Mouse (Mus musculus) kidney, embryonic 15.5 days (tissue): ENCODE measurements at regions not wholly inside any gene's neighbourhood (a gene's known extent, or its start where the extent isn't known, plus 50 kb on each side); places are given as distances from the start of the nearest gene placed in this dataset.

Experiments used
- ATAC-seq: fragments of 200-750 bp; cut with Nextera tagmentation; replicated peaks from 2 replicates; pipeline ENCODE4 v1.8.0; 2017; ENCODE audit warnings: moderate TSS enrichment; ENCODE audit not compliant: low FRiP score
- H3K27ac ChIP-seq: fragments of 300-500 bp; sonication (generic); 2 replicates; pipeline ENCODE4 v1.5.1; 2015; ENCODE audit warnings: mild to moderate bottlenecking, inconsistent platforms
- H3K27me3 ChIP-seq: fragments of 300-500 bp; sonication (generic); 2 replicates; pipeline ENCODE4 v1.6.1; 2015; ENCODE audit warnings: inconsistent platforms
- H3K36me3 ChIP-seq: fragments of 300-500 bp; sonication (generic); 2 replicates; pipeline ENCODE4 v1.6.1; 2015; ENCODE audit warnings: inconsistent platforms
- H3K4me1 ChIP-seq: fragments of 300-500 bp; sonication (generic); 2 replicates; pipeline ENCODE4 v1.6.1; 2015; ENCODE audit warnings: inconsistent platforms
- H3K4me2 ChIP-seq: fragments of 300-500 bp; sonication (generic); 2 replicates; pipeline ENCODE4 v1.6.1; 2015; ENCODE audit warnings: moderate library complexity, mild to moderate bottlenecking, inconsistent platforms
- H3K4me3 ChIP-seq: fragments of 300-500 bp; sonication (generic); replicated peaks from 2 replicates; pipeline ENCODE4 v1.5.1; 2015; ENCODE audit warnings: mild to moderate bottlenecking, inconsistent platforms
- H3K9ac ChIP-seq: fragments of 300-500 bp; sonication (generic); 2 replicates; pipeline ENCODE4 v1.6.1; 2015; ENCODE audit warnings: mild to moderate bottlenecking, inconsistent platforms
- H3K9me3 ChIP-seq: fragments of 300-500 bp; sonication (generic); replicated peaks from 2 replicates; pipeline ENCODE4 v1.6.1; 2016; ENCODE audit warnings: inconsistent platforms
- WGBS: fragments of 180-500 bp; shearing (Covaris S2); methylation state at CpG from one replicate; pipeline ENCODE4 v1.1.7; 2015; ENCODE audit warnings: mixed read lengths; 5-methylcytosine and 5-hydroxymethylcytosine counted together

DNA sequence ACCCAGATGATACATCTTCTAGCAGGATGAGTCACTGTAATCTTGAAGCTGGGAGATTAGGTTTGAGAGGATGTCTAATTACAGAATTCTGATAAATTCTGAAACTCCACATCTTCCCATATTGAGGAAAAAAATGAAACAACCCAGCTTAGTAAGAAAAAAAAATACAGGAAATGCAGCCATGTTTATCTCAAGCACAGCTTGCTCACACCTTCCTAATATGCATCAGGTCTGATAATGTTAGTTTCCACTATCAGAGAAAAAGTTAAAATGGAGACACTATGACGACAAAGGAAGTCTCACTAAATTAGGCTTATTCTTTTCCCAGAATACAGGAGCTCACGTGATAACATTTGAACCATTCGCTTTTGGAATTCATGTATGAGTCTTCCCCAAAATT is 111.4 kb upstream of the Thumpd2 start:
- no peak overlapping the region for H3K27ac ChIP-seq
- no peak overlapping the region for H3K4me3 ChIP-seq
- H3K4me2 ChIP-seq = no peak overlapping the region
- no peak overlapping the region for H3K9ac ChIP-seq
- no peaks in the 10 kb centered on the region for H3K36me3 ChIP-seq
- no peak for ATAC-seq
- H3K9me3 ChIP-seq = no peaks in the 10 kb centered on the region
- 87% methylated on average over 3 of the region's 3 CpGs for WGBS
- H3K4me1 ChIP-seq = no peaks in the 10 kb centered on the region
- H3K27me3 ChIP-seq = no peaks in the 10 kb centered on the region

DNA sequence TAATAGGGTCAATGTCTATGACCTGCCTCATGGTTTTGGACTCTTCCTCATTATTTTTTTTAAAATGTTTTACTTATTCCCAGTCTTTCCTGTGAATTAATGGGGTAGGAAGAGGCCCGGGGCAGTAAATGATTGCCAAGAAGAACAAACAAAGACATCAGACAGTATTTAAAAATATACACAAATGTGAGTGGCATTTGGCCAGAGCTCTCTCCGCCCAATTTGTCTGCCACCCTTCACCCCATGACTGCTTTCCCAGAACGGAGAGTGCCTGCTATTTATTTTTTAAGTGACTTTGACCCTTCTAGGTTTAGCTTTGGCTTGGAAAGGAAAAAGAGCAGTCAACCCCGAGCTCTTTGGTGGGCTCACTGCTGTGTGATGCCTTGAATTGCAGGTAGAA is 111.0 kb upstream of the Thumpd2 start:
- no peak overlapping the region for H3K4me3 ChIP-seq
- no peaks in the 10 kb centered on the region for H3K9me3 ChIP-seq
- H3K27me3 ChIP-seq = no peaks in the 10 kb centered on the region
- ATAC-seq = no peak
- no peaks in the 10 kb centered on the region for H3K36me3 ChIP-seq
- no peak overlapping the region for H3K4me2 ChIP-seq
- H3K9ac ChIP-seq = no peak overlapping the region
- WGBS = 25% methylated on average over 4 of the region's 4 CpGs
- H3K27ac ChIP-seq = no peak overlapping the region
- H3K4me1 ChIP-seq = no peaks in the 10 kb centered on the region

- ATAC-seq = no peak
- no peak overlapping the region for H3K27ac ChIP-seq
- no peak overlapping the region for H3K4me2 ChIP-seq
- no peaks in the 10 kb centered on the region for H3K9me3 ChIP-seq
- no peaks in the 10 kb centered on the region for H3K4me1 ChIP-seq
- no peaks in the 10 kb centered on the region for H3K36me3 ChIP-seq
- no peaks in the 10 kb centered on the region for H3K27me3 ChIP-seq
- 26% methylated on average over 3 of the region's 3 CpGs for WGBS
- H3K9ac ChIP-seq = no peak overlapping the region
- H3K4me3 ChIP-seq = no peak overlapping the region
Measured at GRCm38 (mm10) chr17:81172943-81173342, 108.1 kb upstream of the Thumpd2 start.

DNA sequence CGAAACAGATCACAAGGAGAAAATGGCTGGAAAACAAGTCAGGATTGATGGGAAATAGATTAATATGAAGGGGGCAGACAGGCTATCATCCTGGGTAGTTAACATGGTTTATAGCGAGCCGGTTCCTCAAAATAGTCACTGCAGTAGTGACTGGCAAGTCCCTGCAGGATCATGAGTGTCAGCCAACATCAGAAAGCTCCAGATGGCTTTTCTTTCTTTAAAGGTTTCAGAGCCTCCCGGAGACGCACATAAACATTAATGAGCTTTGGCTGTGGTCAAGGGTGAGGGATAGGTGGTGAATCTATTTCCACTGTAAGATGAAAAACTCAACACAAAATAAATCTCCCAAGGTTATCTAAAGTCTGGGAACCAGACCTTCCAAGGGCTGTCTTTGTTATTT is 104.2 kb upstream of the Thumpd2 start:
- no peaks in the 10 kb centered on the region for H3K4me1 ChIP-seq
- ATAC-seq = peak; percentile 33; the same call in 1 of the 2 replicates
- H3K4me3 ChIP-seq = no peak overlapping the region
- H3K36me3 ChIP-seq = no peaks in the 10 kb centered on the region
- no peaks in the 10 kb centered on the region for H3K9me3 ChIP-seq
- no peak overlapping the region for H3K4me2 ChIP-seq
- H3K27ac ChIP-seq = no peak overlapping the region
- H3K27me3 ChIP-seq = no peaks in the 10 kb centered on the region
- no peak overlapping the region for H3K9ac ChIP-seq
- WGBS = 21% methylated on average over 5 of the region's 5 CpGs

DNA sequence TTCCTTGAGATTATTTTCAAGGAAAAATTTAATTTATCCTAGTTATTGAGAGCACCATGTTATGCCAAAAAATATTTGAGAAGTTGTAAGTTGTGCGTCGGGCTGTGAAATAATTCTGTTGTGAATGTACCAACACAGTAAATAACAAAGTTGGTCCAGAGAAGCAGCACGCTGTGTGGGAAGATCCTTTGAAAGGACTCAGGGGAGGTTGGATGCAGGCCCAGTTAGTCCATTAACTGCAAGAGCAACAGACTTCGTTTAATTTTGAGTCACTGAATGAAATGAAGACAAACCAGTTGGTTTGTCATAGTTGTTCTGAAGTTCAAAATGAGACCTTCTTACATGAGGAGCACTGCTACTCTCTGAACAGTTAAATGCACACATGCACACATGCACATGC is 85.8 kb upstream of the Thumpd2 start:
- 87% methylated on average over 4 of the region's 4 CpGs for WGBS
- no peak overlapping the region for H3K27ac ChIP-seq

DNA sequence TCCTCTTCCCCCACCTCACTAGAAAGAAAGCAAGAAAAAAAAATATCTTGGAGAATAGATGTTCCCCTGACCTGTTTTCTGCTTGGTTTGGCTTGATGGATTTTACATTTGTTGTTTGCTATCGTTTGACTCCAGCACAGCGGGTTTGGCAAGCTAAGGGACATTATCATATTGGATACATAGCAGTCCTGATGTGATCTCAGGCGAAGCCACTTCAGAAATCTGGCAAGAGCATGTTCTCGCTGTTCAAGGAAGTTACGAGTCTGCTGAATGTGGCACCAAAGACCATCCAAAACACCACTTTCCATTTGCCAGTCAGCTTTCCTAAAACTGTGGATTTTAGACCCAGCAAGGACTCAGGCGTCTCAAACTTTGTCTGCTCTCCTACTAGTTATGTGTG is 69.8 kb upstream of the Thumpd2 start:
- WGBS = 82% methylated on average over 6 of the region's 6 CpGs

More for the DNA sequence above, 85.8 kb upstream of the Thumpd2 start:
- Histone ChIP-seq H3K4me2 (no peak overlapping the region), H3K9me3 (no peaks in the 10 kb centered on the region), H3K36me3 (no peaks in the 10 kb centered on the region), H3K27me3 (no peaks in the 10 kb centered on the region), H3K9ac (no peak overlapping the region), H3K4me3 (no peak overlapping the region), H3K4me1 (no peaks in the 10 kb centered on the region)
- no peak for ATAC-seq

DNA sequence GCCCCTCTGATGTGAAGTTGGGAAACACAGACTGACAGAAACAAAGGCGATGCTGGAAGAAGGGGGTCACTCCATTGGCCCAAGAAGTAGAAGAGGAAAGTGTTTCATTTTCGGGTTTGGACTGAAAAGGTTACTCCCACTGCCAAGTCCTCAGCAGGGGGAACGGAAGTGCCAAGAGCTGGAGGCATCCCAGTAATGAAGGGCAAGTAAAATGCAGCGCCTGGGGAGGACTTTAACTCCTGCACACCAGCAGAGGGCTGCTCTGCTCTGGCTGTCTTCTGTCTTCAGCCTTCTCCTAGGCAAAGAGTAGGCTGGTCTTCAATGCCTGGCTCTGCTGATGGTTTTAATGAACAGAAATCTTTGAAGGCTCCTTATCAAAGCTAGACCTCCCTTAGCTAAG is 68.3 kb upstream of the Thumpd2 start:
- no peaks in the 10 kb centered on the region for H3K36me3 ChIP-seq
- ATAC-seq = no peak
- H3K4me2 ChIP-seq = no peak overlapping the region
- no peak overlapping the region for H3K9ac ChIP-seq
- no peaks in the 10 kb centered on the region for H3K27me3 ChIP-seq
- no peaks in the 10 kb centered on the region for H3K4me1 ChIP-seq
- no peaks in the 10 kb centered on the region for H3K9me3 ChIP-seq
- H3K4me3 ChIP-seq = no peak overlapping the region
- H3K27ac ChIP-seq = no peak overlapping the region
- WGBS = 65% methylated on average over 4 of the region's 4 CpGs

More for the DNA sequence above, 69.8 kb upstream of the Thumpd2 start:
- Histone ChIP-seq H3K4me1 (no peaks in the 10 kb centered on the region), H3K27ac (no peak overlapping the region), H3K27me3 (no peaks in the 10 kb centered on the region), H3K9ac (no peak overlapping the region), H3K9me3 (no peaks in the 10 kb centered on the region), H3K4me2 (no peak overlapping the region), H3K36me3 (no peaks in the 10 kb centered on the region), H3K4me3 (no peak overlapping the region)
- ATAC-seq = no peak
